Mouse (Mus musculus) neural tube, embryonic 14.5 days (tissue): ENCODE results near the gene Wfdc16. TPM values are rescaled to one million over a fixed set of nuclear protein-coding genes. Genes with fewer than 3 reads are reported as not detected.
A peak's percentile ranks its signal among the peaks of the same experiment; 100 is the strongest.
"Not testable (repeated sequence)": the region's sequence is repeated elsewhere in the genome, so short reads cannot be mapped to it uniquely, and the experiment has no call there.

Experiments used
- ATAC-seq: fragments of 200-750 bp; cut with Nextera tagmentation; 2 replicates; pipeline ENCODE4 v1.8.0; 2017; ENCODE audit warnings: low read depth, mild to moderate bottlenecking, moderate TSS enrichment, moderate library complexity
- H3K27ac ChIP-seq: fragments of 300-500 bp; sonication (generic); 2 replicates; pipeline ENCODE4 v1.5.1; 2014; ENCODE audit warnings: low read depth, mild to moderate bottlenecking, control low read depth, low read length, moderate library complexity, mixed read lengths
- H3K27me3 ChIP-seq: fragments of 300-500 bp; sonication (generic); 2 replicates; pipeline ENCODE4 v1.6.1; 2014; ENCODE audit warnings: low read length; ENCODE audit not compliant: control insufficient read depth, insufficient read depth
- H3K36me3 ChIP-seq: fragments of 300-500 bp; sonication (generic); 2 replicates; pipeline ENCODE4 v1.6.1; 2014; ENCODE audit warnings: low read length, mixed read lengths; ENCODE audit not compliant: control insufficient read depth, insufficient read depth
- H3K4me1 ChIP-seq: fragments of 300-500 bp; sonication (generic); 2 replicates; pipeline ENCODE4 v1.6.1; 2014; ENCODE audit warnings: low read length; ENCODE audit not compliant: control insufficient read depth, insufficient read depth
- H3K4me2 ChIP-seq: fragments of 300-500 bp; sonication (generic); 2 replicates; pipeline ENCODE4 v1.6.1; 2014; ENCODE audit warnings: mild to moderate bottlenecking, low read depth, low read length, control low read depth
- H3K4me3 ChIP-seq: fragments of 300-500 bp; sonication (generic); 2 replicates; pipeline ENCODE4 v1.5.1; 2014; ENCODE audit warnings: low read depth, low read length, control low read depth, mixed read lengths
- H3K9ac ChIP-seq: fragments of 300-500 bp; sonication (generic); replicated peaks from 2 replicates; pipeline ENCODE4 v1.6.1; 2014; ENCODE audit warnings: low read depth, mild to moderate bottlenecking, control low read depth, low read length, mixed read lengths
- H3K9me3 ChIP-seq: fragments of 300-500 bp; sonication (generic); 2 replicates; pipeline ENCODE4 v1.6.1; 2016; ENCODE audit warnings: low read length; ENCODE audit not compliant: control insufficient read depth
- WGBS: fragments of 180-500 bp; shearing (Covaris S2); extraction: QIAGEN DNeasy Blood & Tissue Kit; methylation state at CpG from one replicate; pipeline ENCODE4 v1.1.7; 2014; 5-methylcytosine and 5-hydroxymethylcytosine counted together
- polyA plus RNA-seq: library from polyadenylated mRNA; unstranded; fragments of >200 nt; fragmentation: Nextera tagmentation; extraction: Ambion mirVana; gene quantifications from 2 replicates; pipeline ENCODE4 v1.2.1, GENCODE M21; 2014

The Wfdc16 gene
- polyA plus RNA-seq, 1 experiment from 2014 or later = not detected

DNA sequence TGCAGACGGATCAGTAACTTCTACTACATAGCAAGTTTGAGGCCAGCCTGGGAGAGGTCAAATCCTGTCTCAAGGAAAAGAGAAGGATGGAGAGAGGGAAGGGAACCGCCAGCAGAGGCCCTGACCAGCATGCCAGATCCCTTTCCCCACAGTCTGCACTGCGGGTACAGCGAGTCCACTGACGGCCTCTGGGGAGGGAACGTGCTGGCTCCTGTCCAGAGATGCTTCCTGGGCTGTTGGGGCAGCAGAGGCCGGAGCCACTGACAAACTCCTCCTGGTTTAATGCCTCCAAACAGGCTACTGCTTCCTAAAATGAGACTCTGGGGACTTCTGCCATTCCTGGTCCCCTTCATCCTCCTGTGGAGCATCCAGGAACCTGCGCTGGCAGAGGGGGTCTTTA, 25.1 kb downstream of the Wfdc16 start, which contains the start of the genes Wfdc6b and Wfdc8:
Gene Wfdc6b, plus strand, starts transcription at position 52 of the 400 bp plus-strand sequence.
Gene Wfdc8, minus strand, starts transcription at position 156 of the 400 bp plus-strand sequence.
- not testable (repeated sequence) for H3K4me3 ChIP-seq, H3K9me3 ChIP-seq, H3K36me3 ChIP-seq, ATAC-seq, H3K9ac ChIP-seq, H3K4me1 ChIP-seq, H3K27me3 ChIP-seq, H3K27ac ChIP-seq, H3K4me2 ChIP-seq
- WGBS = 57% methylated on average over 8 of the region's 8 CpGs

- no peak overlapping the region for H3K4me2 ChIP-seq
- no peaks in the 10 kb centered on the region for H3K4me1 ChIP-seq
- WGBS = 72% methylated on average over 6 of the region's 6 CpGs
- H3K9ac ChIP-seq = no peak overlapping the region
- H3K4me3 ChIP-seq = no peak overlapping the region
- H3K9me3 ChIP-seq = no peaks in the 10 kb centered on the region
- H3K27ac ChIP-seq = no peak overlapping the region
- no peaks in the 10 kb centered on the region for H3K27me3 ChIP-seq
- no peak for ATAC-seq
- H3K36me3 ChIP-seq = no peaks in the 10 kb centered on the region
Observed at GRCm38 (mm10) chr2:164608781-164609180, 29.8 kb downstream of the Wfdc16 start.

- Histone ChIP-seq H3K36me3 (no peaks in the 10 kb centered on the region), H3K27me3 (no peaks in the 10 kb centered on the region), H3K4me1 (no peaks in the 10 kb centered on the region), H3K9ac (no peak overlapping the region), H3K9me3 (no peaks in the 10 kb centered on the region), H3K4me3 (no peak overlapping the region), H3K27ac (no peak overlapping the region), H3K4me2 (no peak overlapping the region)
- ATAC-seq = no peak
- 90% methylated on average over 8 of the region's 8 CpGs for WGBS
Observed at GRCm38 (mm10) chr2:164604411-164604810, 34.2 kb downstream of the Wfdc16 start.

- WGBS = 100% methylated on average over 3 of the region's 3 CpGs
- H3K9me3 ChIP-seq = no peaks in the 10 kb centered on the region
Observed at GRCm38 (mm10) chr2:164603482-164603881, 35.1 kb downstream of the Wfdc16 start.

DNA sequence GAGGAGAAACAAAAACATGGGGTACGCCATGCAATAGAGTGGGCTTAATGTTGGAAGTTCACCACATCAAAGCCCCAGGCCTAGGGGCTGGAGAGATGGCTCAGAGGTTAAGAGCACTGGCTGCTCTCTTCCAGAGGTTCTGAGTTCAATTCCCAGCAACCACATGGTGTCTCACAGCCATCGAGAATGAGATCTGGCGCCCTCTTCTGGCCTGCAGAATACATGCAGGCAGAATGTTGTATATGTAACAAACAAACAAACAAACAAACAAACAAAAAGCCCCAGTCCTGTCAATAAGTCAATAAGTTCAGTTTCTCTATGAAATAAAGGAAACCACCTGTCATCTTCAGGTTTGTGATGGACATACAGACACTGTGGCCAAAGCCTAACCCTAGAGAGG, 38.4 kb downstream of the Wfdc16 start:
- H3K4me1 ChIP-seq = no peaks in the 10 kb centered on the region
- WGBS = 70% methylated on average over 3 of the region's 3 CpGs
- H3K27ac ChIP-seq = no peak overlapping the region
- H3K27me3 ChIP-seq = no peaks in the 10 kb centered on the region
- H3K9ac ChIP-seq = no peak overlapping the region
- H3K4me2 ChIP-seq = no peak overlapping the region
- H3K9me3 ChIP-seq = no peaks in the 10 kb centered on the region
- no peak overlapping the region for H3K4me3 ChIP-seq
- H3K36me3 ChIP-seq = no peaks in the 10 kb centered on the region
- ATAC-seq = no peak

More at GRCm38 (mm10) chr2:164603482-164603881, 35.1 kb downstream of the Wfdc16 start:
- no peak overlapping the region for H3K27ac ChIP-seq
- no peaks in the 10 kb centered on the region for H3K27me3 ChIP-seq
- H3K4me1 ChIP-seq = no peaks in the 10 kb centered on the region
- no peak overlapping the region for H3K4me2 ChIP-seq
- no peak for ATAC-seq
- no peak overlapping the region for H3K9ac ChIP-seq
- H3K36me3 ChIP-seq = no peaks in the 10 kb centered on the region
- no peak overlapping the region for H3K4me3 ChIP-seq

DNA sequence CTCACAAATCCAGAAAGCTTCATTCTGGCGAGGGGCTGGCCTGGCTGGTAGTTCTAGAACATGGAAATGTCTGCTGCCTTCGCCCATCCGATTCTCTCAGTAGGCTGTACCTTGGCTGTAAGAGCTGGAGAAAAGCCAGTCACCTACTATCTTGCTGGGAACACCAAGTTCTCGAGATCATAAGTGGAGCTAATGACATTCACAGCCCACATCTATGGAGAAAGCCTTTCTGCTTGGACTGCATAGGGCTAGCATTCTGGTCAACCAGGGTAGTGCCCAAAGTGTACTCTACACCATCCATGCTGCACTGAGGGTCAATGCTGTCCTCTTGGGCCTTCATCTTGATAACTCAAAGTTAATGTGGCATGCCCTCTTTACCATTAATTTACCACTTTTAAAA, 45.1 kb downstream of the Wfdc16 start, which contains the start of gene Eppin:
Gene Eppin, minus strand, starts transcription at position 101 of the 400 bp plus-strand sequence.
- Histone ChIP-seq H3K9ac (no peak within 1 kb of the TSS), H3K27me3 (no peaks in the 10 kb centered on the region), H3K9me3 (no peaks in the 10 kb centered on the region), H3K36me3 (no peaks in the 10 kb centered on the region), H3K4me2 (no peak within 1 kb of the TSS), H3K4me1 (no peaks in the 10 kb centered on the region), H3K27ac (no peak within 1 kb of the TSS), H3K4me3 (no peak within 1 kb of the TSS)
- WGBS = 82% methylated on average over 4 of the region's 4 CpGs
- ATAC-seq = no peak

- H3K36me3 ChIP-seq = no peaks in the 10 kb centered on the region
- H3K27ac ChIP-seq = no peak overlapping the region
- H3K4me2 ChIP-seq = no peak overlapping the region
- H3K27me3 ChIP-seq = no peaks in the 10 kb centered on the region
- H3K9me3 ChIP-seq = no peaks in the 10 kb centered on the region
- H3K4me3 ChIP-seq = no peak overlapping the region
- ATAC-seq = peak; percentile 44; the same call in 1 of the 2 replicates
- H3K9ac ChIP-seq = no peak overlapping the region
- WGBS = 13% methylated on average over 4 of the region's 4 CpGs
- H3K4me1 ChIP-seq = no peaks in the 10 kb centered on the region
Observed at GRCm38 (mm10) chr2:164592014-164592413, 46.6 kb downstream of the Wfdc16 start.

DNA sequence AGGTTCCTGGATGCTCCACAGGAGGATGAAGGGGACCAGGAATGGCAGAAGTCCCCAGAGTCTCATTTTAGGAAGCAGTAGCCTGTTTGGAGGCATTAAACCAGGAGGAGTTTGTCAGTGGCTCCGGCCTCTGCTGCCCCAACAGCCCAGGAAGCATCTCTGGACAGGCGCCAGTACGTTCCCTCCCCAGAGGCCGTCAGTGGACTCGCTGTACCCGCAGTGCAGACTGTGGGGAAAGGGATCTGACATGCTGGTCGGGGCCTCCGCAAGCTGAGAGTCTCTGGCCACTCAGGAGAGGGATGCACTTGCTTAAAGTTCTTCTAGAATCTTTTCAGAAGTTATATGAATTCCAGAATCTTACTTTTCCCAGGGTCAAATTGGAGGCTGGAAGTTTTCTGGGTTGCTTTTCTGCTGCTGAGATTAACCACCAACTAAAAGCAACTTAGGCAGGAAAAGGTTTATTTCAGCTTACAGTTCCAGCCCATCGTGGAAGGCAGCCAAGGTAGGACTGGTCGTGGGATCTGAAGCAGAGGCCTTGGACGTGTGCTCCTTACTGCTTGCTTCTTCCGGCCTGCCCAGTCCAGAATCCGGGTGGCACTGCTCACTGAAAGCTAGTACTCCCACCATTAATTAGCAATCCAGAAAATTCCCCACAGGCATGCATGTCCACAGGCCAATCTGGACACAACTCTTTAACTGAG, 53.4 kb downstream of the Wfdc16 start, which contains the start of gene Wfdc6a:
Gene Wfdc6a, minus strand, starts transcription at position 423 of the 701 bp plus-strand sequence.
- not testable (repeated sequence) for H3K36me3 ChIP-seq, H3K9me3 ChIP-seq, H3K9ac ChIP-seq, H3K4me3 ChIP-seq, H3K4me2 ChIP-seq, ATAC-seq, H3K4me1 ChIP-seq, H3K27me3 ChIP-seq, H3K27ac ChIP-seq
- WGBS = 68% methylated on average over 13 of the region's 13 CpGs
